Mouse (Mus musculus) myocyte (in vitro differentiated cells): Measurements from ENCODE around the gene Ppa1.

ENCODE experiments used
- CEBPB ChIP-seq: IDR thresholded peaks from 2 replicates; pipeline ENCODE4 v1.6.1; 2011; ENCODE audit warnings: mild to moderate bottlenecking, moderate library complexity; ENCODE audit not compliant: poor library complexity, insufficient read depth, severe bottlenecking
- E2F4 ChIP-seq: IDR thresholded peaks from one replicate; pipeline ENCODE4 v1.6.1; 2011; ENCODE audit warnings: mild to moderate bottlenecking, control low read depth, moderate library complexity; ENCODE audit not compliant: insufficient read depth
- MAX ChIP-seq: IDR thresholded peaks from one replicate; pipeline ENCODE4 v1.6.1; 2011; ENCODE audit warnings: low read depth, mild to moderate bottlenecking, control low read depth
- MYOD1 ChIP-seq, 3 experiments: IDR thresholded peaks; one replicate each; pipeline ENCODE4 v1.6.1; 2011; ENCODE audit warnings: control low read depth in 2 of 3, low read depth in 2 of 3, mild to moderate bottlenecking in 2 of 3, moderate library complexity in 1 of 3; ENCODE audit not compliant: insufficient read length in 2 of 3, control insufficient read depth in 1 of 3
- MYOG ChIP-seq, 3 experiments: IDR thresholded peaks; one replicate each; pipeline ENCODE4 v1.6.1; 2011; ENCODE audit warnings: control low read depth in 2 of 3, low read depth in 2 of 3, mild to moderate bottlenecking in 2 of 3; ENCODE audit not compliant: insufficient read length in 2 of 3, control insufficient read depth in 1 of 3, insufficient read depth in 1 of 3
- POLR2A ChIP-seq: IDR thresholded peaks from one replicate; pipeline ENCODE4 v1.6.1; 2011; ENCODE audit warnings: low read depth, mild to moderate bottlenecking, control low read depth, moderate library complexity; ENCODE audit not compliant: insufficient read length
- TCF12 ChIP-seq: IDR thresholded peaks from one replicate; pipeline ENCODE4 v1.6.1; 2011; ENCODE audit warnings: mild to moderate bottlenecking, control low read depth; ENCODE audit not compliant: poor library complexity, insufficient read depth, severe bottlenecking
- TCF3 ChIP-seq: IDR thresholded peaks from one replicate; pipeline ENCODE4 v1.6.1; 2011; ENCODE audit warnings: low read depth, control low read depth; ENCODE audit not compliant: insufficient read length
- USF1 ChIP-seq: IDR thresholded peaks from one replicate; pipeline ENCODE4 v1.6.1; 2011; ENCODE audit warnings: low read depth, mild to moderate bottlenecking, control low read depth, moderate library complexity

GRCm38 (mm10) chr10:61670758-61671157 is 22.4 kb downstream of the Ppa1 start:
- TF ChIP-seq POLR2A (no peak), MYOD1 (IDR thresholded peaks at IDR 0.05; ENCODE audit: control insufficient read depth in 1 of 3, insufficient read length in 2 of 3, low read depth in 2 of 3) (no peak), E2F4 (no peak), CEBPB (no peak), MAX (no peak), USF1 (no peak), MYOG (IDR thresholded peaks at IDR 0.05; ENCODE audit: control insufficient read depth in 1 of 3, insufficient read depth in 1 of 3, insufficient read length in 2 of 3, low read depth in 2 of 3) (no peak), TCF12 (no peak), TCF3 (no peak)
